Mouse (Mus musculus) thymus, adult 2 months (tissue): ENCODE results near the gene Atf7ip. TPM values are rescaled to one million over a fixed set of nuclear protein-coding genes. Genes with fewer than 3 reads are reported as not detected.

Experiments
- DNase-seq: peaks from one replicate; pipeline ENCODE4 v3.0.0; 2021
- H3K27ac ChIP-seq: fragments of 200-500 bp; 2 replicates; pipeline ENCODE4 v1.5.1; 2012; ENCODE audit warnings: low read length, control low read depth; ENCODE audit not compliant: control insufficient read depth, insufficient read depth
- H3K27me3 ChIP-seq: fragments of 200-500 bp; 2 replicates; pipeline ENCODE4 v1.6.1; 2012; ENCODE audit warnings: mild to moderate bottlenecking, low read length, moderate library complexity, mixed read lengths; ENCODE audit not compliant: control insufficient read depth, insufficient read depth
- H3K36me3 ChIP-seq: fragments of 200-500 bp; 2 replicates; pipeline ENCODE4 v1.6.1; 2012; ENCODE audit warnings: mild to moderate bottlenecking, low read length, moderate library complexity; ENCODE audit not compliant: control insufficient read depth, insufficient read depth
- H3K4me1 ChIP-seq: fragments of 200-500 bp; replicated peaks from 2 replicates; pipeline ENCODE4 v1.6.1; 2012; ENCODE audit warnings: low read length; ENCODE audit not compliant: control insufficient read depth, insufficient read depth
- H3K4me3 ChIP-seq: fragments of 200-500 bp; 2 replicates; pipeline ENCODE4 v1.5.1; 2012; ENCODE audit warnings: mild to moderate bottlenecking, low read length, control low read depth, moderate library complexity; ENCODE audit not compliant: control insufficient read depth, insufficient read depth
- CTCF ChIP-seq: fragments of 200-500 bp; IDR thresholded peaks from 2 replicates; pipeline ENCODE4 v1.5.1; 2012; ENCODE audit warnings: mild to moderate bottlenecking, control low read depth, low read length, moderate library complexity, borderline replicate concordance; ENCODE audit not compliant: control insufficient read depth, poor library complexity, insufficient read depth; ENCODE audit errors: extremely low read depth
- POLR2A ChIP-seq: fragments of 200-500 bp; IDR thresholded peaks from 2 replicates; pipeline ENCODE4 v1.6.1; 2012; ENCODE audit warnings: mild to moderate bottlenecking, low read length, control low read depth, moderate library complexity; ENCODE audit not compliant: control insufficient read depth, poor library complexity, insufficient read depth; ENCODE audit errors: extremely low read depth
- WGBS: fragments of 180-500 bp; shearing (Covaris S2); methylation state at CpG from one replicate; pipeline ENCODE4 v1.1.7; 2018; 5-methylcytosine and 5-hydroxymethylcytosine counted together
- polyA plus RNA-seq: library from polyadenylated mRNA; depleted of rRNA; stranded (reverse); fragments of >200 nt; gene quantifications from 2 replicates; pipeline ENCODE4 v1.2.3, GENCODE M21; 2012

Gene Atf7ip
- polyA plus RNA-seq, 1 experiment = 65.1 TPM

- TF ChIP-seq POLR2A = no peak
- no peak for TF ChIP-seq CTCF
- Histone ChIP-seq H3K27me3 (no peaks in the 10 kb centered on the region), H3K4me3 (no peak overlapping the region), H3K36me3 (no peaks in the 10 kb centered on the region), H3K4me1 (no peaks in the 10 kb centered on the region; the same call in 1 of the 2 replicates), H3K27ac (no peak overlapping the region)
- no peak for DNase-seq
- 84% methylated on average over 3 of the region's 3 CpGs for WGBS
Observed at GRCm38 (mm10) chr6:136508652-136509051, 2.7 kb downstream of the Atf7ip start.

- no peak for DNase-seq
Observed at GRCm38 (mm10) chr6:136510945-136511344, 5.0 kb downstream of the Atf7ip start.

GRCm38 (mm10) chr6:136512351-136512750 lies 6.4 kb downstream of the Atf7ip start:
- Histone ChIP-seq H3K27ac (no peak overlapping the region), H3K27me3 (no peaks in the 10 kb centered on the region), H3K4me1 (peaks cover 9% of the 10 kb centered on the region), H3K36me3 (no peaks in the 10 kb centered on the region), H3K4me3 (no peak overlapping the region)
- no peak for DNase-seq
- WGBS = 87% methylated on average over 3 of the region's 3 CpGs
- TF ChIP-seq POLR2A = no peak
- TF ChIP-seq CTCF = no peak

More at GRCm38 (mm10) chr6:136510945-136511344, 5.0 kb downstream of the Atf7ip start:
- Histone ChIP-seq H3K27ac (no peak overlapping the region), H3K36me3 (no peaks in the 10 kb centered on the region), H3K4me1 (no peaks in the 10 kb centered on the region), H3K27me3 (no peaks in the 10 kb centered on the region), H3K4me3 (no peak overlapping the region)
- 93% methylated on average over 7 of the region's 7 CpGs for WGBS
- no peak for TF ChIP-seq POLR2A
- TF ChIP-seq CTCF = no peak

- Histone ChIP-seq H3K27ac (peak overlapping the region; percentile 13; the same call in 1 of the 2 replicates), H3K4me1 (peaks cover 15% of the 10 kb centered on the region), H3K36me3 (no peaks in the 10 kb centered on the region), H3K4me3 (no peak overlapping the region), H3K27me3 (no peaks in the 10 kb centered on the region)
- WGBS = 62% methylated on average over 6 of the region's 6 CpGs
- TF ChIP-seq CTCF = no peak
- TF ChIP-seq POLR2A = no peak
- DNase-seq = no peak
Observed at GRCm38 (mm10) chr6:136516626-136517025, 10.7 kb downstream of the Atf7ip start.

GRCm38 (mm10) chr6:136517221-136517620 lies 11.3 kb downstream of the Atf7ip start:
- Histone ChIP-seq H3K36me3 (no peaks in the 10 kb centered on the region), H3K27me3 (no peaks in the 10 kb centered on the region), H3K4me1 (peaks cover 16% of the 10 kb centered on the region), H3K4me3 (no peak overlapping the region), H3K27ac (no peak overlapping the region)
- no peak for TF ChIP-seq POLR2A
- TF ChIP-seq CTCF = no peak
- no peak for DNase-seq

- peaks cover 19% of the 10 kb centered on the region for H3K4me1 ChIP-seq
- peak overlapping the region; percentile 93 for H3K27ac ChIP-seq
- peaks cover 4% of the 10 kb centered on the region; the same call in 1 of the 2 replicates for H3K36me3 ChIP-seq
- peak; percentile 92 for DNase-seq
- peak; percentile 90 for TF ChIP-seq POLR2A
- peak; percentile 40; the same call in 1 of the 2 replicates for TF ChIP-seq CTCF
- H3K27me3 ChIP-seq = no peaks in the 10 kb centered on the region
- H3K4me3 ChIP-seq = peak overlapping the region; percentile 77
- under 1% methylated on average over 59 of the region's 59 CpGs for WGBS
Observed at GRCm38 (mm10) chr6:136518537-136519246, 12.7 kb downstream of the Atf7ip start.

- TF ChIP-seq POLR2A (no peak), CTCF (no peak)
- DNase-seq = no peak
- H3K36me3 ChIP-seq = peaks cover 4% of the 10 kb centered on the region; the same call in 1 of the 2 replicates
- H3K4me1 ChIP-seq = peaks cover 19% of the 10 kb centered on the region
- 4% methylated on average over 17 of the region's 17 CpGs for WGBS
- H3K4me3 ChIP-seq = peak overlapping the region; percentile 77
- H3K27ac ChIP-seq = peak overlapping the region; percentile 93
- H3K27me3 ChIP-seq = no peaks in the 10 kb centered on the region
Observed at GRCm38 (mm10) chr6:136519254-136519653, 13.3 kb downstream of the Atf7ip start.
